Mouse (Mus musculus) right cerebral cortex, postnatal 10 days (tissue): Measurements from ENCODE around the gene Hecw1.
A peak's percentile ranks its signal among the peaks of the same experiment; 100 is the strongest.

Experiments used
- DNase-seq, 2 experiments: peaks; one replicate each; pipeline ENCODE4 v3.0.0; 2021; ENCODE audit warnings: low spot score in 2 of 2

Gene Hecw1

DNA sequence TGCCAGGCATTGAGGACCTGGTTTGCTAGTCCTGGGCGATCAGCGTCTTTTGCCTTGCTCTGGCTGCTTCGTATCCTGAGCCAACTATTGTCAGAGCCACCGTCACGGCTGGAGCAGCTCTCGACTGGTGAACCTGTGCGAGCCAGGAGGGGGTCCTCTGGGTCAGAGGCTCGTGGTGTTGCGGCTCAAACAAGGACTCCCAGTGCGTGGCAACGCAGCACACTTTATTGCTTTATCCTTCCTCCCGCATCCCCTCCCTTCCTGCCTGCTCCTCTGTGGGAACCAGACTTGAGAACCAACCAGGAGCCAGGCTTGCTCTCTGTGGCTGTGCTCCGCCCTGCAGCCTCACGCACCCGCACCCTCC, at the start of gene Hecw1:
Hecw1 (minus strand) TSS at position 323 of the 364 bp plus-strand sequence.
- DNase-seq = peak; percentile 85 to 91

GRCm38 (mm10) chr13:14561336-14561735, 38.3 kb upstream of the Hecw1 start:
- DNase-seq = no peak

DNA sequence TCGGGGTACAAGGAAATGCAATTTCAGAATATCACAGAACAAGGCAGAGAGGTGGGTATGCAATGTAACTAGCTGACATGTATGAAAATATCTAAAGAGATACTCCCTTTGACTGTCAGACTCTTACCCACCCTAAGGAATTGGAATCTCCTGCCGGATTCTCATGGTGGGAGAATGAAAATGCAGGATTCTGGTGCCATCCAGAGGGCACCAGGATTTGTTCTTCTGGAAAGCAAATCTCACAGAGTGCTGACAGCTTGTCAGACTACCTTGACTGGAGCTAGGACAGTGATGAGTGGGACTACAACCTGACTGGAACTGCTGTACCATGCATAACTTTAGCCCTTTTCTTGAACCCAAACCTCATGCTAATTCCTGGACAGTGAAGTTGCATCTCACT, 29.6 kb upstream of the Hecw1 start:
- peak; percentile 28 to 39 for DNase-seq

DNA sequence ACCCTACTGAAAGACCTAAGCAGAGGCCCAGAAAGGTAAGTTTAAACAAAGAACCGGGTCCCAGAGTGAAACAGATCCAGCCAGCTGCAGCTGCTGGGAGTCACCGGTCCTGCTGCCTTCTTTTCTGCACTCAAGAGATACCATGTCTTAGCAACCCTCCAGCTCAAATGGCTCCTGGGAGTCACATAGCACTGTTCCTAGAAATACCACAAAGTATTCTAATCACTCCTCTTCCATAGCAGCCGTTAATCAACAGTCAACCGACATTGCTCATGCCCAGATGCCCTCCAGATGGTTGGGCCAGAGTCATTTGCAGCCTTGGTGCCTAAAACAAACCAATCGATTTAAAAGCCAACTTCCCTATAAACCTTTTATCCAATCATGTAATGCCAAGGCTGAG, 19.8 kb upstream of the Hecw1 start:
- DNase-seq = no peak

DNA sequence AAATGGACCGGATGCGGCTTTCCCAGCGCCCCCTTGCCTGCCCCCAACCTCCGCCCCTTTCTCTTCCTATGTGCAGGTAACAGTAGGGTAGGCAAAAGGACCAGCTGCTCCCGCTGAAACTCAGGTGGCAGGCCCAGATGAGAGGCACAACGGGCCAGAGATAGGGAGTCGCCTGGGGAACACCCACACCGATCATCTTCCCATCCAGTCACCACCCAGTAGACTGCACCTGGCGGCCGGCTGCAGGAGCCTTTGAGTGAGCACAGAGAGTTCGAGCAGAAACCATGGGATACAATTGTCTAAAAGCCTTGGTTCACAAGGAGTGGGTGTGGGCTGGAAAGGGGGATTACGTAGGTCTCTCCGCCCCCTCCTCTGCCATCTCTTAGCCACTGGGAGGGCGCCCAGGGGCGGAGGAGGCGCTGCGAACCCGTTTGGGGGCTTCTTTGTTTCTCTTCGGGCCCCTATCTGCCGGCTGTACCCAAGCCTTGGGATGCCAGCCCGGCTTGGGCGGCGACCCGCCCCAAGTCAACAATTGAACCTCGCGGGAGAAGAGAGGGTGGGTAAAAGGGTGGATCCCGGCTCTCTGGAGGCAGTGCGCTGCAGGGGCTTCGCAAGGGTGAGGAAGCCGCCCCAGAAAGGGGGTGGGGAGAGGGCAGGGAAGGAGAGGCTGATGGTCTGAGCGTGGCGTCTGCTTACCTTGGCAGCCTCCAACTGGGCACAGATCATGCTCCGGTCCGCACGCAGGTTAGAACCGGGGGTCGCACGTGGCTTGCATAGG, 711 bp downstream of the Hecw1 start:
- peak; percentile 80 to 86 for DNase-seq

- peak; percentile 57 to 64 for DNase-seq
Observed at GRCm38 (mm10) chr13:14521746-14522127, 1.3 kb downstream of the Hecw1 start.

GRCm38 (mm10) chr13:14519605-14520004, 3.4 kb downstream of the Hecw1 start:
- no peak for DNase-seq

- peak in 1 of 2 experiments; percentile 69 for DNase-seq
Observed at GRCm38 (mm10) chr13:14517478-14517877, 5.5 kb downstream of the Hecw1 start.

DNA sequence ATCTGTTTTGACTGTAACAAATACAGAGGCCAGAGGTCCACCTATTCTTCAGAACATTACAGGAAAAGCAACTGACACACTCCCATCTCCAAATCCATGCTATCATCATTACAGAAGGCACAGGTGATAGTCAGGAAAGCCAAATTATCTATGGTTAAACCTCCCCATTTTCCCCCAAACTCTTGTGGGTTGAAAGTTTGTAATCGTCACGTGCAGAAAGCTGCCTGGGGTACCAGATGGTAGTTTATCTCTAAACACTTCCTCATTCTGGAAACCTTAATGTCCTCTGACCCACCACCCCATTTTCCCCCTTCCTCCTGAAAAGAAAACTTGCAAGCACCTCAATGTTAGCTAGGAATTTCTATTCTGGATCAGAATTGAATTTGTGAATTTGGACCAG, 7.9 kb downstream of the Hecw1 start:
- no peak for DNase-seq

- DNase-seq = no peak
Observed at GRCm38 (mm10) chr13:14513934-14514333, 9.1 kb downstream of the Hecw1 start.

DNA sequence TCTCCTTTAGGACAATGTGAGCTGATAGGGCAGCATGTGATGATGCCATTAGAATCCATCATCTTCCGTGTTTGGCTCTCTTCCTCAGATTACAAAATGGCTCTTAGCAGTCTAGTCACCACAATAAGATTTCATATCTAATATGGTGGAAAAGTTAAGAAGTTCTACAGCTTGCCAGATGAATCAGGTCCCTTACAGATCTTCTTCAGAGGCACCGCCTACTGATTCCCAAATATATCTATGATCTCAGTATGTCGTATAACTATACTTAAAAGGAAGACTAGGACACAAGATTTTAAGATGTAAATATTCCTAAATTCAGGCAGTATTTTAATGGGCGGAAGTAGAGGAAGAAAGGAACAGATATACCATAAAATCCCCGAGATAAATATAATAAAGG, 16.3 kb downstream of the Hecw1 start:
- no peak for DNase-seq

DNA sequence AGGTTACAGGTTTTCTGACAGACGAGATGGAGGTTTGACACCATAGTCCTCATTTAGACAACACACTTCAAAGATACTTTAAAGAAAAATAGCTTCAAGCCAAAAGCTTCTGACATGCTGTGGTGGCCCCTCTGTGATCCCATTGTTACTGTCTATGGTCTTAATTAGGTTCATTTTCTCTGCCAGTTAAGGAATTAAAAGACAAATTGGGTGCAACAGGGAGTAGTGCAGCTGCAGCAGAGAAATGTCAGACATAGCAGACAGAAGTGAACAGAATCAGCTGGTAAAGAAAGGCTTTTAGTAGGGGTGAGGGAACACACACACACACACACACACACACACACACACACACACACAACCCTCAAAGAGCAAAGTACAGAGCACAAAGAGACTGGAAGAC, 22.8 kb downstream of the Hecw1 start:
- DNase-seq = no peak

GRCm38 (mm10) chr13:14498780-14499179, 24.2 kb downstream of the Hecw1 start:
- no peak for DNase-seq

DNA sequence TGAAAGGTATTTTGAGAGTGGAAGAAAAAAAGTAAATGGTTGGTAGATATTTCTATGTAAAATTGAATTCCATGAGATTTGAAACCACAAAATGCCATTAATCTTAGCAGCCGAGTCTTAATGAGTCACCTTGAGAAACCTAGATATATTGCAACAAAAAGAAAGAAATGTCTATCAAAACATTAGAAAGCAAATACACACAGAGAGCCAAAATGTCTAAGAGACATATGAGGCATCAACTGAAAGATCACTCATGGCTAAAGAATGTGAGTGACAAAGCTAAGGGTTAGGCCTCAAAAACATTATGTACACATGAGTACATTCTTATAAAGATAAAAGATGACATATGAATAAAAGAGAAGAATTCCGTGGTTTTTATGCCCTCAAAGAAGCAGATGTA, 26.1 kb downstream of the Hecw1 start:
- no peak for DNase-seq

DNA sequence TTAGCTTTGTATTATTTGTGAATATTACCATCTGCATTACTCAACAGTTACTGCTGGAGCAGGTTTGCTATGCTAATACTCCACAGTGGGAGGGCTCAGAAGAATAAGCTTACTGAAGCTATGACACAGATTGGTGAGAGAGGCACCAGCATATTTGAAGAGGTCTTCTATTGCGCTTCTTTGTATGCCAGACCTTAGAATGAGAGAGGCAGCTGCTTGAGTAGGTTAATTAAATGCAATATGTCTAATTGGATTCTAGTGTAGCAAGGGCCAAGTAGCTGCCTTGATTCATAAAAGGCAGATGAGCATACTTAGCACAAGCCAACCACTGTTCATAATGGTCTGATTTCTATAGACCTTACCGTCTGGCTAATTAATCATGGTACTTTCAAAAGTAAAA, 35.2 kb downstream of the Hecw1 start:
- no peak for DNase-seq

GRCm38 (mm10) chr13:14471121-14471520, 51.9 kb downstream of the Hecw1 start:
- DNase-seq = no peak

- DNase-seq = no peak
Observed at GRCm38 (mm10) chr13:14467517-14467916, 55.5 kb downstream of the Hecw1 start.

DNA sequence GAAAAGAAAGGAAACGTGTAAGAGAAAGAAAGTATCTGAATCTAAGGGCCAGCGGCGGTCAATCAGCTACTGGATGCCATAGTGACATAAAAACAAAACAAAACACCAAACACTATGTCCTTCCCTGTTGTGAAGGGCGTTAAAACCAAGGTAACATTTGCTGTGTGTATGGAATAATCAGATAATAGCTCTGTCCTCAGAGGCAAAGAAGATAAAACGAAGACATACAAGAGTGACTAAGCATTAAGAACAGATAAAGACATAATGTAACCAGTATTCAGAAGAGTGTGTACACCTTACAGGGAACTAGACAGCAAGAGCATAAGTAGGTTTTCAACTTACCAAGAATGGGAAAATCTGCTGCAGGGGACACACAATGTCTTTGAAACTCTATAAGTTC, 62.0 kb downstream of the Hecw1 start:
- no peak for DNase-seq

DNA sequence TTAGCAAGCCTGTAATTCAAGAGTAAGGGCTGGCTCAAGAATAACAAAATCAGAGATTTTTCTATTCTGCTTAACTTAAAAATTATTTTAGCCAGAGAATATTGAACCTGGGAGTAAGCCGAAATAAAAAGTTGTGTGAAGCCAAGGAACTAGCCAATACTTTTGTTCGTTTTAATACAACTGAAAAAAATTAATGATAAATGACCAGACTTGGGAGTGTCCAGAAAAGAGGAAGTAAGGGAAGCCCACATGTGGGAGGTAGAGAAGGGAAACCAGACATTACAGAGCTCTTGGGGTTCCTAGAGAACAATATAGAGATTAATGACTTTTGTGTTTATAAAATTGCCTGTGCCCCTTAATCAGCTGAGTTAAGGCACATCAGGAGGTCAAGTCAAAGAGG, 66.0 kb downstream of the Hecw1 start:
- no peak for DNase-seq

- no peak for DNase-seq
Observed at GRCm38 (mm10) chr13:14439540-14439939, 83.5 kb downstream of the Hecw1 start.

GRCm38 (mm10) chr13:14428845-14429553, 94.0 kb downstream of the Hecw1 start:
- no peak for DNase-seq

DNA sequence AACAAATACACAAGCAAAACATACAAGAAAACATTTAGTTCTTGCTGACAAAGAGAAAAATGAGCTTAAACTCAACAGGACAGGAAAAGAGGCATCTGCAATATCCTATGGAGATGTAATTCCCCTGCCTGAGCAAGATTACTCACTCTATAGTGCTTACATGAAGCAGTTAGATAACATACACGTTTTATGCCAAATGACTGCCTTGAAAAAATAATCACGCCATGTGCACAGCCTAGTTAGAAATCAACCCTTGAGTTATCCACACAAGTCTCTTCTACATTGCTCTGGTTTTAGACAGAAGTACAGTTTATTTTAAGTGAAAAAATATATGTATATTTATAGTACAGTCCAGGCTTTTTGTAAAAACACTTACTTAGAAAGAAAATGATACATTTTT, 98.2 kb downstream of the Hecw1 start:
- no peak for DNase-seq

- no peak for DNase-seq
Observed at GRCm38 (mm10) chr13:14413405-14413804, 109.6 kb downstream of the Hecw1 start.
